Mouse (Mus musculus): ENCODE data around the gene Htra1. TPM values are rescaled to one million over a fixed set of nuclear protein-coding genes. Genes with fewer than 3 reads are reported as not detected.

Gene Htra1
- polyA plus RNA-seq, 1 experiment from 2014 or later, result 7.0 TPM

- Histone ChIP-seq H3K27me3 (ENCODE audit: insufficient read depth, poor library complexity, severe bottlenecking) (peaks cover 69% of the 10 kb centered on the region), H3K4me1 (replicated peaks) (peaks cover 19% of the 10 kb centered on the region), H3K27ac (no peak overlapping the region), H3K36me3 (no peaks in the 10 kb centered on the region), H3K9me3 (no peaks in the 10 kb centered on the region), H3K4me3 (no peak overlapping the region)
- WGBS, result 92% methylated on average over 8 of the region's 8 CpGs
- no peak for DNase-seq (ENCODE audit: low spot score)
These were observed 3.0 kb downstream of the Htra1 start for GRCm38 (mm10) chr7:130938896-130939295.

- Histone ChIP-seq H3K27ac (no peak overlapping the region), H3K9me3 (no peaks in the 10 kb centered on the region), H3K4me1 (replicated peaks) (peaks cover 12% of the 10 kb centered on the region), H3K4me3 (no peak overlapping the region), H3K36me3 (no peaks in the 10 kb centered on the region), H3K27me3 (ENCODE audit: insufficient read depth, poor library complexity, severe bottlenecking) (peaks cover 51% of the 10 kb centered on the region)
- no peak for DNase-seq (ENCODE audit: low spot score)
- 91% methylated on average over 8 of the region's 8 CpGs for WGBS
These were observed 4.8 kb downstream of the Htra1 start for GRCm38 (mm10) chr7:130940733-130941132.

GRCm38 (mm10) chr7:130943280-130943895 is 7.5 kb downstream of the Htra1 start:
- no peak overlapping the region for H3K4me3 ChIP-seq
- peaks cover 24% of the 10 kb centered on the region for H3K27me3 ChIP-seq (ENCODE audit: insufficient read depth, poor library complexity, severe bottlenecking)
- no peaks in the 10 kb centered on the region for H3K9me3 ChIP-seq
- no peak for DNase-seq (ENCODE audit: low spot score)
- H3K36me3 ChIP-seq, result no peaks in the 10 kb centered on the region
- H3K4me1 ChIP-seq (replicated peaks), result no peaks in the 10 kb centered on the region
- WGBS, result 90% methylated on average over 9 of the region's 9 CpGs
- H3K27ac ChIP-seq, result no peak overlapping the region

GRCm38 (mm10) chr7:130944766-130945475 is 9.0 kb downstream of the Htra1 start:
- H3K4me1 ChIP-seq (replicated peaks), result peaks cover 6% of the 10 kb centered on the region; the same call in 1 of the 2 replicates
- H3K36me3 ChIP-seq, result no peaks in the 10 kb centered on the region
- no peak overlapping the region for H3K4me3 ChIP-seq
- peaks cover 9% of the 10 kb centered on the region for H3K27me3 ChIP-seq (ENCODE audit: insufficient read depth, poor library complexity, severe bottlenecking)
- no peak for DNase-seq (ENCODE audit: low spot score)
- no peak overlapping the region for H3K27ac ChIP-seq
- no peaks in the 10 kb centered on the region for H3K9me3 ChIP-seq
- WGBS, result 92% methylated on average over 11 of the region's 11 CpGs

GRCm38 (mm10) chr7:130945730-130946129 is 9.8 kb downstream of the Htra1 start:
- Histone ChIP-seq H3K4me1 (replicated peaks) (peaks cover 6% of the 10 kb centered on the region; the same call in 1 of the 2 replicates), H3K36me3 (no peaks in the 10 kb centered on the region), H3K27ac (no peak overlapping the region), H3K4me3 (no peak overlapping the region), H3K9me3 (no peaks in the 10 kb centered on the region), H3K27me3 (ENCODE audit: insufficient read depth, poor library complexity, severe bottlenecking) (peaks cover under 1% of the 10 kb centered on the region; the same call in 1 of the 2 replicates)
- no peak for DNase-seq (ENCODE audit: low spot score)
- WGBS, result 89% methylated on average over 3 of the region's 3 CpGs

GRCm38 (mm10) chr7:130946303-130946702 is 10.4 kb downstream of the Htra1 start:
- no peaks in the 10 kb centered on the region for H3K36me3 ChIP-seq
- WGBS, result 89% methylated on average over 12 of the region's 12 CpGs

GRCm38 (mm10) chr7:130948563-130949208 is 12.8 kb downstream of the Htra1 start:
- no peaks in the 10 kb centered on the region for H3K9me3 ChIP-seq
- peaks cover 6% of the 10 kb centered on the region; the same call in 1 of the 2 replicates for H3K4me1 ChIP-seq (replicated peaks)
- H3K4me3 ChIP-seq, result no peak overlapping the region
- DNase-seq (ENCODE audit: low spot score), result no peak
- 65% methylated on average over 5 of the region's 5 CpGs for WGBS
- H3K27me3 ChIP-seq (ENCODE audit: insufficient read depth, poor library complexity, severe bottlenecking), result no peaks in the 10 kb centered on the region
- no peaks in the 10 kb centered on the region for H3K36me3 ChIP-seq
- no peak overlapping the region for H3K27ac ChIP-seq

More at GRCm38 (mm10) chr7:130946303-130946702, 10.4 kb downstream of the Htra1 start:
- Histone ChIP-seq H3K27ac (no peak overlapping the region), H3K4me1 (replicated peaks) (peaks cover 6% of the 10 kb centered on the region; the same call in 1 of the 2 replicates), H3K4me3 (no peak overlapping the region), H3K27me3 (ENCODE audit: insufficient read depth, poor library complexity, severe bottlenecking) (no peaks in the 10 kb centered on the region), H3K9me3 (no peaks in the 10 kb centered on the region)
- no peak for DNase-seq (ENCODE audit: low spot score)

GRCm38 (mm10) chr7:130949331-130949751 is 13.4 kb downstream of the Htra1 start:
- DNase-seq (ENCODE audit: low spot score), result no peak
- Histone ChIP-seq H3K27me3 (ENCODE audit: insufficient read depth, poor library complexity, severe bottlenecking) (no peaks in the 10 kb centered on the region), H3K4me3 (no peak overlapping the region), H3K4me1 (replicated peaks) (peaks cover 6% of the 10 kb centered on the region; the same call in 1 of the 2 replicates), H3K9me3 (no peaks in the 10 kb centered on the region), H3K36me3 (no peaks in the 10 kb centered on the region), H3K27ac (no peak overlapping the region)
- WGBS, result 66% methylated on average over 8 of the region's 8 CpGs

GRCm38 (mm10) chr7:130950482-130950881 is 14.6 kb downstream of the Htra1 start:
- H3K36me3 ChIP-seq, result no peaks in the 10 kb centered on the region
- no peak overlapping the region for H3K4me3 ChIP-seq
- H3K27ac ChIP-seq, result no peak overlapping the region
- no peaks in the 10 kb centered on the region for H3K27me3 ChIP-seq (ENCODE audit: insufficient read depth, poor library complexity, severe bottlenecking)
- H3K4me1 ChIP-seq (replicated peaks), result peaks cover 6% of the 10 kb centered on the region; the same call in 1 of the 2 replicates
- 93% methylated on average over 7 of the region's 7 CpGs for WGBS
- no peaks in the 10 kb centered on the region for H3K9me3 ChIP-seq
- DNase-seq (ENCODE audit: low spot score), result no peak

GRCm38 (mm10) chr7:130951004-130951403 is 15.1 kb downstream of the Htra1 start:
- Histone ChIP-seq H3K4me1 (replicated peaks) (peaks cover 6% of the 10 kb centered on the region; the same call in 1 of the 2 replicates), H3K9me3 (no peaks in the 10 kb centered on the region), H3K27ac (no peak overlapping the region), H3K27me3 (ENCODE audit: insufficient read depth, poor library complexity, severe bottlenecking) (no peaks in the 10 kb centered on the region), H3K36me3 (no peaks in the 10 kb centered on the region), H3K4me3 (no peak overlapping the region)
- 87% methylated on average over 5 of the region's 5 CpGs for WGBS
- no peak for DNase-seq (ENCODE audit: low spot score)

- Histone ChIP-seq H3K27me3 (ENCODE audit: insufficient read depth, poor library complexity, severe bottlenecking) (no peaks in the 10 kb centered on the region), H3K36me3 (no peaks in the 10 kb centered on the region), H3K4me1 (replicated peaks) (peaks cover 7% of the 10 kb centered on the region; the same call in 1 of the 2 replicates), H3K9me3 (no peaks in the 10 kb centered on the region), H3K4me3 (no peak overlapping the region), H3K27ac (no peak overlapping the region)
- 89% methylated on average over 10 of the region's 10 CpGs for whole genome bisulfite sequencing
- no peak for DNase-seq (ENCODE audit: low spot score)
These were observed 17.5 kb downstream of the Htra1 start for GRCm38 (mm10) chr7:130953376-130953775.

GRCm38 (mm10) chr7:130954177-130954601 is 18.3 kb downstream of the Htra1 start:
- H3K4me1 ChIP-seq (replicated peaks), result peaks cover 7% of the 10 kb centered on the region; the same call in 1 of the 2 replicates
- 88% methylated on average over 10 of the region's 10 CpGs for WGBS
- no peak for DNase-seq (ENCODE audit: low spot score)
- no peaks in the 10 kb centered on the region for H3K9me3 ChIP-seq
- H3K4me3 ChIP-seq, result no peak overlapping the region
- H3K36me3 ChIP-seq, result no peaks in the 10 kb centered on the region
- H3K27me3 ChIP-seq (ENCODE audit: insufficient read depth, poor library complexity, severe bottlenecking), result no peaks in the 10 kb centered on the region
- H3K27ac ChIP-seq, result no peak overlapping the region

GRCm38 (mm10) chr7:130958551-130958950 is 22.6 kb downstream of the Htra1 start:
- DNase-seq (ENCODE audit: low spot score), result no peak

More at GRCm38 (mm10) chr7:130958551-130958950, 22.6 kb downstream of the Htra1 start:
- H3K27ac ChIP-seq, result no peak overlapping the region
- H3K9me3 ChIP-seq, result no peaks in the 10 kb centered on the region
- no peaks in the 10 kb centered on the region for H3K36me3 ChIP-seq
- no peak overlapping the region for H3K4me3 ChIP-seq
- 56% methylated on average over 7 of the region's 7 CpGs for WGBS
- H3K27me3 ChIP-seq (ENCODE audit: insufficient read depth, poor library complexity, severe bottlenecking), result no peaks in the 10 kb centered on the region
- peaks cover 3% of the 10 kb centered on the region; the same call in 1 of the 2 replicates for H3K4me1 ChIP-seq (replicated peaks)

Measured in hindbrain, embryonic 10.5 days (tissue).